Mouse (Mus musculus) heart, adult 2 months (tissue): ENCODE measurements at regions not wholly inside any gene's neighbourhood (a gene's known extent, or its start where the extent isn't known, plus 50 kb on each side); places are given as distances from the start of the nearest gene placed in this dataset.

Experiments
- CTCF ChIP-seq: fragments of 200-600 bp; IDR thresholded peaks from 2 replicates; pipeline ENCODE4 v1.8.1; 2022; ENCODE audit warnings: antibody characterized with exemption, mild to moderate bottlenecking, moderate library complexity
- POLR2A ChIP-seq: fragments of 200-500 bp; IDR thresholded peaks from 2 replicates; pipeline ENCODE4 v1.6.1; 2011; ENCODE audit warnings: mild to moderate bottlenecking, low read depth, low read length, control low read depth; ENCODE audit not compliant: insufficient read depth

GRCm38 (mm10) chr7:36854308-36854707 is 156.4 kb downstream of the Tshz3 start:
- TF ChIP-seq CTCF (peak; percentile 26; the same call in 1 of the 2 replicates), POLR2A (no peak)
